Mouse (Mus musculus): ENCODE data around the gene Gnb5. TPM values are rescaled to one million over a fixed set of nuclear protein-coding genes. Genes with fewer than 3 reads are reported as not detected.

The Gnb5 gene
- total and polyA plus RNA-seq, 2 experiments from 2014 or later, result 79.4 to 97.2 TPM

GRCm38 (mm10) chr9:75375606-75376005, 69.5 kb downstream of the Gnb5 start:
- no peak for ATAC-seq (ENCODE audit: low FRiP score)
- Histone ChIP-seq H3K4me2 (ENCODE audit: low read depth, low read length, poor library complexity, severe bottlenecking) (no peak overlapping the region), H3K4me3 (ENCODE audit: low read depth, low read length) (no peak overlapping the region), H3K9ac (replicated peaks; ENCODE audit: low read length, poor library complexity, severe bottlenecking) (no peak overlapping the region), H3K27ac (ENCODE audit: low read depth, low read length) (no peak overlapping the region), H3K4me1 (ENCODE audit: insufficient read depth, low read length) (no peaks in the 10 kb centered on the region), H3K9me3 (ENCODE audit: low read length) (no peaks in the 10 kb centered on the region), H3K36me3 (ENCODE audit: insufficient read depth, low read length) (no peaks in the 10 kb centered on the region), H3K27me3 (ENCODE audit: insufficient read depth, low read length) (no peaks in the 10 kb centered on the region)
- TF ChIP-seq CTCF (IDR thresholded peaks at IDR 0.05), result no peak
- peak; percentile 48 for DNase-seq (ENCODE audit: low spot score)
- WGBS, result 95% methylated on average over 9 of the region's 9 CpGs

GRCm38 (mm10) chr9:75376428-75376827, 70.3 kb downstream of the Gnb5 start:
- H3K36me3 ChIP-seq (ENCODE audit: insufficient read depth, low read length), result no peaks in the 10 kb centered on the region
- no peak overlapping the region for H3K4me3 ChIP-seq (ENCODE audit: low read depth, low read length)
- no peak overlapping the region for H3K27ac ChIP-seq (ENCODE audit: low read depth, low read length)
- ATAC-seq (ENCODE audit: low FRiP score) (no peak), DNase-seq (ENCODE audit: low spot score) (no peak)
- H3K4me1 ChIP-seq (ENCODE audit: insufficient read depth, low read length), result no peaks in the 10 kb centered on the region
- no peak overlapping the region for H3K4me2 ChIP-seq (ENCODE audit: low read depth, low read length, poor library complexity, severe bottlenecking)
- 63% methylated on average over 1 of the region's 1 CpGs for WGBS
- TF ChIP-seq CTCF (IDR thresholded peaks at IDR 0.05), result no peak
- H3K9ac ChIP-seq (replicated peaks; ENCODE audit: low read length, poor library complexity, severe bottlenecking), result no peak overlapping the region
- H3K27me3 ChIP-seq (ENCODE audit: insufficient read depth, low read length), result no peaks in the 10 kb centered on the region
- no peaks in the 10 kb centered on the region for H3K9me3 ChIP-seq (ENCODE audit: low read length)

GRCm38 (mm10) chr9:75378774-75379173, 72.7 kb downstream of the Gnb5 start:
- Histone ChIP-seq H3K9ac (replicated peaks; ENCODE audit: low read length, poor library complexity, severe bottlenecking) (no peak overlapping the region), H3K4me1 (ENCODE audit: insufficient read depth, low read length) (no peaks in the 10 kb centered on the region), H3K36me3 (ENCODE audit: insufficient read depth, low read length) (no peaks in the 10 kb centered on the region), H3K4me3 (ENCODE audit: low read depth, low read length) (no peak overlapping the region), H3K9me3 (ENCODE audit: low read length) (no peaks in the 10 kb centered on the region), H3K27me3 (ENCODE audit: insufficient read depth, low read length) (no peaks in the 10 kb centered on the region), H3K27ac (ENCODE audit: low read depth, low read length) (no peak overlapping the region), H3K4me2 (ENCODE audit: low read depth, low read length, poor library complexity, severe bottlenecking) (no peak overlapping the region)
- DNase-seq (ENCODE audit: low spot score) (no peak), ATAC-seq (ENCODE audit: low FRiP score) (no peak)
- no peak for TF ChIP-seq CTCF (IDR thresholded peaks at IDR 0.05)
- WGBS, result 90% methylated on average over 2 of the region's 2 CpGs

GRCm38 (mm10) chr9:75382825-75383224, 76.7 kb downstream of the Gnb5 start:
- TF ChIP-seq CTCF (IDR thresholded peaks at IDR 0.05), result no peak
- DNase-seq (ENCODE audit: low spot score) (no peak), ATAC-seq (ENCODE audit: low FRiP score) (no peak)
- no peaks in the 10 kb centered on the region for H3K27me3 ChIP-seq (ENCODE audit: insufficient read depth, low read length)
- H3K27ac ChIP-seq (ENCODE audit: low read depth, low read length), result no peak overlapping the region
- no peak overlapping the region for H3K4me2 ChIP-seq (ENCODE audit: low read depth, low read length, poor library complexity, severe bottlenecking)
- no peak overlapping the region for H3K9ac ChIP-seq (replicated peaks; ENCODE audit: low read length, poor library complexity, severe bottlenecking)
- 91% methylated on average over 14 of the region's 14 CpGs for WGBS
- H3K36me3 ChIP-seq (ENCODE audit: insufficient read depth, low read length), result no peaks in the 10 kb centered on the region; the same call in 1 of the 2 replicates
- H3K4me1 ChIP-seq (ENCODE audit: insufficient read depth, low read length), result no peaks in the 10 kb centered on the region
- H3K4me3 ChIP-seq (ENCODE audit: low read depth, low read length), result no peak overlapping the region
- no peaks in the 10 kb centered on the region for H3K9me3 ChIP-seq (ENCODE audit: low read length)

GRCm38 (mm10) chr9:75383785-75384184, 77.7 kb downstream of the Gnb5 start:
- no peak for DNase-seq (ENCODE audit: low spot score)
- Histone ChIP-seq H3K36me3 (ENCODE audit: insufficient read depth, low read length) (peaks cover 6% of the 10 kb centered on the region), H3K4me2 (ENCODE audit: low read depth, low read length, poor library complexity, severe bottlenecking) (no peak overlapping the region), H3K9me3 (ENCODE audit: low read length) (no peaks in the 10 kb centered on the region), H3K9ac (replicated peaks; ENCODE audit: low read length, poor library complexity, severe bottlenecking) (no peak overlapping the region), H3K4me1 (ENCODE audit: insufficient read depth, low read length) (no peaks in the 10 kb centered on the region), H3K27ac (ENCODE audit: low read depth, low read length) (no peak overlapping the region), H3K27me3 (ENCODE audit: insufficient read depth, low read length) (no peaks in the 10 kb centered on the region), H3K4me3 (ENCODE audit: low read depth, low read length) (no peak overlapping the region)
- WGBS, result 84% methylated on average over 9 of the region's 9 CpGs
- no peak for ATAC-seq (ENCODE audit: low FRiP score)
- peak; percentile 41 for TF ChIP-seq CTCF (IDR thresholded peaks at IDR 0.05)

GRCm38 (mm10) chr9:75384337-75384962, 78.4 kb downstream of the Gnb5 start:
- ATAC-seq (ENCODE audit: low FRiP score), result no peak
- no peak overlapping the region for H3K4me3 ChIP-seq (ENCODE audit: low read depth, low read length)
- no peaks in the 10 kb centered on the region for H3K27me3 ChIP-seq (ENCODE audit: insufficient read depth, low read length)
- H3K9me3 ChIP-seq (ENCODE audit: low read length), result no peaks in the 10 kb centered on the region
- peaks cover 13% of the 10 kb centered on the region for H3K36me3 ChIP-seq (ENCODE audit: insufficient read depth, low read length)
- no peak for DNase-seq (ENCODE audit: low spot score)
- no peaks in the 10 kb centered on the region for H3K4me1 ChIP-seq (ENCODE audit: insufficient read depth, low read length)
- H3K27ac ChIP-seq (ENCODE audit: low read depth, low read length), result no peak overlapping the region
- H3K4me2 ChIP-seq (ENCODE audit: low read depth, low read length, poor library complexity, severe bottlenecking), result no peak overlapping the region
- no peak overlapping the region for H3K9ac ChIP-seq (replicated peaks; ENCODE audit: low read length, poor library complexity, severe bottlenecking)
- WGBS, result 81% methylated on average over 3 of the region's 3 CpGs
- TF ChIP-seq CTCF (IDR thresholded peaks at IDR 0.05), result no peak

Data from midbrain, postnatal 0 days (tissue).